Mouse (Mus musculus) G1E (cell line): ENCODE data around the gene Adcy1.

Experiments
- CTCF ChIP-seq: IDR thresholded peaks from 2 replicates; pipeline ENCODE4 v1.5.1; 2012; ENCODE audit warnings: low read depth, low read length, inconsistent platforms, mixed read lengths
- GATA2 ChIP-seq: IDR thresholded peaks from 2 replicates; pipeline ENCODE4 v1.6.1; 2012; ENCODE audit warnings: low read depth, low read length, inconsistent platforms, borderline replicate concordance

DNA sequence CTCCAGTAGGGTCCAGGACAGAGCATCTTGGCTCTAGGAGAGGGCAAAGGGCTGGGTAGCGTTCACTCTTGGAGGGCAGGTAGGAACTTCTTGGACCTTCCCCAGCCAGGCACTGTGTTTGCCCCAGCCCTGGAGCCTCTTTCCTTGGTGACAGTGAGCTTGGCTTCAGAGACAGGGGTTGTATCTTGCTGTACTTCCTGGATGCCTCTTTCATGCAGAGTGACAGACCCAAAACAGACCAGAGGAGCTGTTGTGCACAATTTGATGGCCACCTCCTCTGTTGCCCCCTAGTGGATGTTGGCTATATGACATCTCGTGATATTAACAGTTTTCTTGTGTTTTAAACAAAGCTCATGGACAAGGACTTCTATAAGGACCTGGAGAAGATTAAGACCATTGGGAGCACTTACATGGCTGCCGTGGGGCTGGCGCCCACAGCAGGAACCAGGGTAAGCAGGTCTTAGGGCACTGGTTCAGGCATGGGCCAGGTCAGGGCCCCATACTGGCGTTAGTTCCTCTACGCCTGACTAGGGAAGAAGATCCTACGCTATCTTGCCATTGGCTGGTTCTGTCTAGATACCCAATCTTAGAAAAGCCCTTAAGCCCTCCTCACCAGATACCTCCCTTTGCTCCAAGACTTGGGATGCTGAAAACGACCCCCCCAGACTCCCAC, 98.3 kb downstream of the Adcy1 start:
- no peak for TF ChIP-seq GATA2
- TF ChIP-seq CTCF, result peak; percentile 33; the same call in 1 of the 2 replicates
